Mouse (Mus musculus): ENCODE measurements at regions not wholly inside any gene's neighbourhood (a gene's known extent, or its start where the extent isn't known, plus 50 kb on each side); places are given as distances from the start of the nearest gene placed in this dataset.

DNA sequence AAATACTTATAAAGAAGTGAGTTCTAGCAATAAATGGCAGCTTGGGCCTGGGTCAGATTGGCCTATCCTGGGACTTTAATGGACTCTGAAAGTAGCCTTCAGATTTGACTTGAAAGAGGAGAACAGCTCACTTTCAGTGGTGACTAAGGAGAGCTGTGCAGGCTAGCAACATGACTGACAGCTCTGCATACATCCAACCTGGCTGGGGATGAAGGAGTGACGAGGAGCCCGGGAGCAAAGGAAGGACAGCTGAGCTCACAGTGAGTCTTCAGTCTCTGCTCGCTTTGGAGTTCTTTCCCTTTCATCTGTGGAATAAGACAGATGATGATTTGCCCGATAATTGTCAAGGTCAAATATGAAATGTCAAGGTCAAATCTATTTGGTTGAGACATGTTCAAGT lies 172.7 kb upstream of the Klf4 start:
- no peak for DNase-seq (ENCODE audit: low spot score in 2 of 2)

- no peak for DNase-seq (ENCODE audit: low spot score in 2 of 2)
Measured at GRCm38 (mm10) chr4:55703346-55703916, 171.2 kb upstream of the Klf4 start.

DNA sequence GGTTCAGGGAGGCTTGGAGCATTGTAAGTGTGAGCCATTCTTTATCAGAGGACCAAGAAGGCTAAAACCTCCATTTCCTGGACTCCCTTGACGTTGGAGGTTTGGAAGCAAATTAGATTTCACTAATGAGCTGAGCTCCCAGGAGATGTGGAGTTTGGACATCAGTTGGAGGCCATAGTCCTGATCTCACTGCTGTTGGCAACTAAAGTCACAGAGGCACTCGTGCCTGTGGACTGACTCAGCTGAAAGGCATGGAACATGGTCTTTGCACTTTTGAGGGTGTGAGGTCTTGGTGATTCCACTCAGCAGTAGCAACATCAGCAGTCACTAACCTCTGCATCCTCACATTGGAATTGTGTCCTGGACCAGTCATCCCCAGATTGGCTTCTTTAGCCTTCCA lies 169.1 kb upstream of the Klf4 start:
- DNase-seq (ENCODE audit: low spot score in 2 of 2), result no peak

- no peak for DNase-seq (ENCODE audit: low spot score in 2 of 2)
Measured at GRCm38 (mm10) chr4:55699917-55700316, 167.7 kb upstream of the Klf4 start.

GRCm38 (mm10) chr4:55699161-55699560 lies 166.9 kb upstream of the Klf4 start:
- no peak for DNase-seq (ENCODE audit: low spot score in 2 of 2)

- no peak for DNase-seq (ENCODE audit: low spot score in 2 of 2)
Measured at GRCm38 (mm10) chr4:55697108-55697507, 164.8 kb upstream of the Klf4 start.

DNA sequence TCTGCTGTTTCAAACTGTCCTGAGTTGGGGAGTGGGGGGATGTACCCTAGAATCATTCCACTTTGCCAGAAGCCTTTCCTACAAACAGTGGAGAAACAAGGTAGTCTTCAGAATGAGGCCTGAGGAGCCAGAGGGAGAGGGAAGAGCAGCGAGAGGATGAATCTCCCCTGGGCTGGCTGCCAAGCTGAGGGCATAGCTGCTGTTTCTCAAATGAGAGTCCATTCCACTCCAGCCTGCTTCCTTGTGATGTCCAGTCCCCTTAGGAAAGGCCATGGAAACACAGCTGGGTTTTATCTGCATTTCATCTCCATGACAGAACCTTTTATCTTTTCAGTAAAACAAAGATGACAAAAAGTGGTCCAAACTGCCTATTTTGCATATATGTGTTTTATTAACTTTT lies 164.2 kb upstream of the Klf4 start:
- DNase-seq (ENCODE audit: low spot score in 2 of 2), result no peak

GRCm38 (mm10) chr4:55695246-55695645 lies 163.0 kb upstream of the Klf4 start:
- DNase-seq (ENCODE audit: low spot score in 2 of 2), result no peak

DNA sequence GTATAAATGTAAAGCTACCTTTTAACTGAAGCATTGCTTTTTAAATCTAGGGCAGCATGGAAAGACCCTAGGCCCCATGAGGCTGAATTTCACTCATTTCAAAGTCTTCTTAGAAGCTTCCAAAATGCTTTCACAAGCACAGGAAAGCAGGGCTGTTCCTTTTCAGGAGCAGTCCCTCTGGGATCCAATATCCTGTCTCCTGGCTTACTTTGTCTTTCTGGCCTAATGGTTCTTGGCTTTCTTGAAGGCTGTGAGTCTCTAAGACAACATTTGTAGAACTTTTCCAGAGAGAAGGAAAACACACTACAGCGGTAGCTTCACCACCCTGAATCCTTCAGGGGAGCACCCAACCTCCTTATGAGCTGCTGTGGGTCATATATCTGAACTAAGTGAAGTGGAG lies 157.2 kb upstream of the Klf4 start:
- no peak for DNase-seq (ENCODE audit: low spot score in 2 of 2)

DNA sequence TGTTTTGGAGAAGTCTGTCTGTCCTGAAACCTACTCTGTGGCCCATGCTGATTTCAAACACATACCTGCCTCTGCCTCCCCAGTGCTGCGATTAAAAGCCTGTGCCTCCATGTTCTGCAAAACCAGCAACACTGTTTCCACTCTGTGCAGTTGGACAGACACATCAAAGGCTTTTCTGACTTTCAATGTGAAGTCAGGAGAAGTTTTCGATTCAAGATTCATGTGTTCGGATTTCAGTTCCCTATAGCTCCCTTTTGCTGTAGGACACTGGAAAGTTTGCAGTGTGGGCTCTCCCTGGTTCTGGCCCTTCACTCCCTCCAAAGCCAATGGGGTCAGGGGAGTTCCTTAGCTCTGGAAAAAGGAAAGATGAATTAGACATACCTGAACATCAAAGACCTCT lies 154.5 kb upstream of the Klf4 start:
- no peak for DNase-seq (ENCODE audit: low spot score in 2 of 2)

GRCm38 (mm10) chr4:55672288-55672687 lies 140.0 kb upstream of the Klf4 start:
- no peak for DNase-seq (ENCODE audit: low spot score in 2 of 2)

GRCm38 (mm10) chr4:55670258-55670657 lies 138.0 kb upstream of the Klf4 start:
- no peak for DNase-seq (ENCODE audit: low spot score in 2 of 2)

DNA sequence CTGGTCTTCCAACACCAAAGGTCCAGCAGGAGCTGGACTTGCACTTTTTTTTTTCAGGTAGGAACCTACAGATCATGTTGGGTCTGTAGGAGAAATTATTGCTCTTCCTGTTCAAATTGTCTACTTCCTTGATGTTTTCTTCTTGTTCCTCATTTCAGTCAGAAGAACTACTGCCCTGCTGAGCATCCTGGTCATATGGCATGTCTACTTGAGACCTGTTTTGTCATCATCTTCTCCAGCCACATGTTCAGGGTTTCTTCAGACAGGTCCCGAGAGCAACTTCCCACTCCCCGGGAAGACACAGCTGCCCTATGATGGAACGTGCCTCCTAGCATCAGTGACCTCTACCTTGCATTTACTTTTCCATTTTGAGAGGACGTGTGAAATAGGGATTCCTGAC lies 132.6 kb upstream of the Klf4 start:
- DNase-seq (ENCODE audit: low spot score in 2 of 2), result no peak

DNA sequence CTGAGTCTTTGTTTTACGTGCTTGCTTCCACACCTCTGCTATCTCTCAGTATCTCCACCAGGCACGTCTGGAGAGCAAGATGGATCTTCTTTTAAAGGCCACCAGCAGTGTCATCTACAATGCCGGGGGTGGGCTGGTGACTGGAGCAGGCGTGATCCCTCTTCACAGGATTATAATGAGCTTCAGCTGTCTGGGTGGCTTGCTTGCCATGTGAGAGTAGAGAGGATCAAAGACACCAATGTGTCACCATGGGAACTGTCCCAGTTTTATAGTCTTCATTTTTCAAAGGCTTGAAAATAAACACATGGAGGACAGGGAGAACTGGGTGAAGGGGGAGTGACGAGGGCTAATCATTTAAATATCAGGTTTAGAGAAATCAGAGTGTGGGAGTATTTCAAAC lies 131.6 kb upstream of the Klf4 start:
- peak in 1 of 2 experiments; percentile 36 for DNase-seq (ENCODE audit: low spot score in 2 of 2)

DNA sequence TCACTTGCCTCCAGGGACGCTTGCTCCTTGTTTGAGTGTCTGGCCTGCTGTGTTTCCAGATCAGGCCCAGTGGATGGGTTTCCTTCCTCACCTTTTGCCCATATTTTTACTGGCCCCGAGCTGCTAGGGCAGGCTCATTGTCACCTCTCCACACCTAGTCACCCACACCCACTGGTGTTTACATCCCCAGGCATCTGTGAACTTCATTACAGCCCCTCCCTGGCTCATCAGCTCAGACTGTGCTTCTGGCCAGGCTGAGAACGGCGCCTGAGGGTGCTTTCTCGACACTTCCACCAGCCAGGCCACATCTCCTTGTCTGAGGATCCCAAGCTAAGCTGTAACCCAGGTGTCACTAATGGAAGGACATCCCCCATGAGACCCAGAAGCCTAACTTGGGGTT lies 129.8 kb upstream of the Klf4 start:
- no peak for DNase-seq (ENCODE audit: low spot score in 2 of 2)

- DNase-seq (ENCODE audit: low spot score in 2 of 2), result no peak
Measured at GRCm38 (mm10) chr4:55658904-55659303, 126.6 kb upstream of the Klf4 start.

GRCm38 (mm10) chr4:55655329-55655728 lies 123.1 kb upstream of the Klf4 start:
- DNase-seq (ENCODE audit: low spot score in 2 of 2), result no peak

DNA sequence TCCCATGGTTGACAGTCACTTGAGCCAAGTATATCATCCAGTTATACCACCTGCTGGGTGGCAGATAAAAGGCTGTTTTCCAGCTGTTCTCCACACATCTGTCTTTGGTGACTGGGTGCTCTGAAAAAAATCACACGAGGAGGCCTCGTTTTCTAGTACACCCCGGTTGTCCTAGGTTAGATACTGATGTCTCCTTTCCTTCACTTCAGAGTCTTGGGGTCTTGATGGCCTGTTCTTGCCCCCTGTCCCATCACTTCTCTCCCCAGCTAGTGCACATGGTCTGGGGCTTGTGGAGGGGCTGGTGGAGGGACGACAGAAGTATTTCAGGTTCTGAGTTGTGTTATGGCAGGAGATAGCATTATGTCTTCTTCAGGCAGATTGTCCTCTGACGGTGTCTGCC lies 120.4 kb upstream of the Klf4 start:
- DNase-seq (ENCODE audit: low spot score in 2 of 2), result no peak

DNA sequence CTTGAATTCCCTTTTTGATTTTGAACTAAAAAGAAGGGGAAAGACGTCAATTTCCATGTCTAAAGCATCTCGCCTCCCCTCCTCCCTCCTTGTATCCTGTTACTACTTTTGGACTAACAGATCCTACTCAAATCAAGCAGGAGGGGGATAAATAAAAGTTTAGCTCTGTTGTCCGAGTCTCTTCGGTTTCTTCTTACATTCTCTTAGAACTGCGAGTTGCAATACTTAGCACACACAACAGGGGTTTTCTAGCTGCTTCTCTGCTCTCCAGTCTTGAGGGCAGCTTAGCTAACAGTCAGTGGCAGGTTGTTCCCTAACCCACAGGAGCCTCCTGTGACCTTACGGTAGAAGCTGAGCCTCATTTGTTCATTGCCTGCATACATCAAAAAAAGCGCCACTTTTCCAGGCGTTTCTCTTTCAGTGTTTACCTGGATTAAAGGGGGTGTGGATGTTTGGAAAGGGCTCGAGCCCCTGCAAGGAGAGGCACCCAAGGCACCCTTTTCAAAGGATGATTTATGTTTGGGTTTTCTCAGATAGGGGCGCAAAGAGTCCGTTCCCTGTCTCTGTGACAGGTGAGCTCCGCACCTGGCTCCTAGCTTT lies 119.6 kb upstream of the Klf4 start:
- DNase-seq (ENCODE audit: low spot score in 2 of 2), result no peak

DNA sequence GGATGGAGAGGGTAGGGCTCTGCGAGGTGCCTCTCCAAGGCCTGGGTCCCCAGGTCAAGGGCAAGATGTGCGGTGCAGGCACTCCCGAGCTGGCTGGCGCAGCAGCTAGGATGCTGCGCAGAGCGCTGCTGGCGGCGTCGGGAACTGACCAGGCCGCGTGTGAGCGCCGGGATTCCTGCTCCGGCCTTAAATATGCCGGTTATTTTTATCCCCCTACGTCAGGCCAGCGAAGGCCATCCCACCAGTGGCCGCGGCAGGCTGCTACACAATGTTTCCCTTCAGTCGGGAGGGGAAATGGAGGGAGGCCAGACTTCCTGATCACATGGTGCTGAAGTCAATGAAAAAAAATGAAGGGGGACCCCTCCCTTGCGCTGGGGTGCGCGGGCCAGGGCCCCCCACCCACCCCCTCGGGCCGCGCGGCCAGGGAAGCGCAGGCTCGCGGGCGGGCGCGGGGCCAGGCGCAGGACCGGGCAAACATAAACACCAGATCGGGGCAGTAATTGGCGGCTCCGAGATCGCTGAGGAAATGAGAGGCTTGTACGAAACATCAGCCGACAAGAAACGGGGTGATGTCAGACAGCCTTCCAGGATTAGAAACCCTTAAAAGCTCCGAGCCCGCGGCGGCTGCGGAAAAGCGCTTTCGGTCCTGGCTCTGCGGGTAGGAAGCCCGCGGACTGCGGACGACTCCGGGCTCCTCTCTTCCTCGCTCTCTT lies 118.9 kb upstream of the Klf4 start:
- peak; percentile 64 to 82 for DNase-seq (ENCODE audit: low spot score in 2 of 2)

DNA sequence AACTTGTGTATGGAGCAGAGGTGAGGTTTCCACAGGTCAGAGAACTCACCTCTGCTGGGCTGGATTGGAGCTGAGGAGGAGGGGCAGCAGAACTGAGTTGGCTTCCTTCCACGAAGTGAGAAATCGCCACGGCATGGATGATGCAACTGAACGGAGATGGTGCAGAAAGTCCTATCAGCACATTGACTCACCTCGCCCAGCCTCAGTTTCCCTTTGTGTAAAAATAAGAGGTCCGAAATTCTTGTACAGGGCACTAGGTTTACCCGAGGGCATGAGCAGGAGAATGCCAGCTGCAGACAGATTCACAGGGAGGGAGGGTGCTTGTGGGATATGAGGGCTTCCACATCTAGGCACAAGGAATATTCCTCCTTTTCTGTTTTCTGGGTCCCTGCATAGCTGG lies 117.9 kb upstream of the Klf4 start:
- no peak for DNase-seq (ENCODE audit: low spot score in 2 of 2)

DNA sequence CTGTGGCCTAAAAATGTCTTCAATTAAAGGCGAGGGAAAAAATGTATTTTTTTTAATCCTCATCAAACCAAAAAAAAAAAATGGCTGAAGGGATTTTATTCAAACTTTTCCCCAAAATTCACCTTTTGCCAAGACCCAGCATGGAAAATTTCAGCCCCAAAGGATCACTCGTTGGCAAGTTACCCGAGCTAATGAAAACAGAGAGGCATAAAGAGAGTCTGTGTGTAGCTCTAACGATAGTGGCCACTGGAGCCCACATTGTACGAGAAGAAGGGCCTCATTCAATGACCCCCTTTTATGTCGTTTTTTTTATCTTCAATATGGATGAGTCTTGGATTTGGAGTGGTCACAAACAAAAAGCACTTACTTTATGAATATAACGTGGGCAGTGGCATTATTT lies 116.1 kb upstream of the Klf4 start:
- DNase-seq (ENCODE audit: low spot score in 2 of 2), result no peak

- DNase-seq (ENCODE audit: low spot score in 2 of 2), result no peak
Measured at GRCm38 (mm10) chr4:55645432-55645831, 113.2 kb upstream of the Klf4 start.
